Mouse (Mus musculus) kidney, adult 2 months (tissue): ENCODE measurements around the gene Mxra8.

Experiments
- CTCF ChIP-seq: fragments of 200-500 bp; conservative IDR thresholded peaks from 2 replicates; pipeline ENCODE4 v1.5.1; 2011; ENCODE audit warnings: low read depth, mild to moderate bottlenecking, control low read depth, low read length, moderate library complexity, mixed read lengths; ENCODE audit not compliant: insufficient read depth, insufficient read length
- POLR2A ChIP-seq: fragments of 200-500 bp; IDR thresholded peaks from one replicate; pipeline ENCODE4 v1.6.1; 2011; ENCODE audit warnings: low read depth, low read length, control low read depth

- TF ChIP-seq CTCF = no peak
- no peak for TF ChIP-seq POLR2A
These were observed 53.1 kb downstream of the Mxra8 start for GRCm38 (mm10) chr4:155892438-155893211.
